In the genomic region with DNA sequence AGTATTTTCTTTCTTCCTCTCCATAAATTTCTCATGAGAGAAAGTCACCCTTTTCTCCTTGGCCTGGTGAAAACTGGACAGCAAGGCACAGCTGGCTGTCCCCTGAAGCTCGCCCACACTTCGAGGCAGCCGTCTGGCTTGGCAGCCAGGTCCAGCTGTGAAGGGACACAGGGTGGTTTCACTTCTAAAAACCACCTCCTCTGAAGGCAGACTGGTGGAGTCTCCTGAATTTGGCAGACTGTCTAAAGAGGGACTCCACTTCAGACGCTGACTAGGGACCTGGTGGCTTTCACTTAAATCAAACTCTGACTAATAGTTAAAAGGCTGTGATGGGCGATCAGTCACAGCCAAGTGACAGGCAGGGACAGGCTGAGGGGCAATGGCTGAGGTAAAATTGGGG, we compare ENCODE assay signal across 14 mouse cellular contexts.
"Had no signal": no experiment of that assay in that cellular context is flagged by ENCODE, and none has a peak within 500 bp of the region (broad histone marks: within the 10 kb centered on the region; RNA-seq: fewer than 3 reads in every experiment).

No protein-coding gene starts in this region.

- H3K4me3 ChIP-seq: intestine, embryonic 15.5 days; liver, embryonic 15.5 days; midbrain, embryonic 13.5 days; neural tube, embryonic 15.5 days had no signal

- H3K4me2 ChIP-seq: intestine, embryonic 15.5 days; liver, embryonic 11.5 days; liver, embryonic 15.5 days; midbrain, embryonic 13.5 days; neural tube, embryonic 15.5 days had no signal

- H3K4me1 ChIP-seq: liver, embryonic 15.5 days had no signal

- H3K9ac ChIP-seq: intestine, embryonic 15.5 days; liver, embryonic 15.5 days; midbrain, embryonic 13.5 days; neural tube, embryonic 15.5 days had no signal

- H3K36me3 ChIP-seq: intestine, embryonic 15.5 days; liver, embryonic 15.5 days; midbrain, embryonic 13.5 days; neural tube, embryonic 15.5 days had no signal

- H3K27me3 ChIP-seq: intestine, embryonic 15.5 days; liver, embryonic 15.5 days; midbrain, embryonic 13.5 days; neural tube, embryonic 15.5 days had no signal

- H3K27ac ChIP-seq: intestine, embryonic 15.5 days; liver, embryonic 15.5 days; midbrain, embryonic 13.5 days; neural tube, embryonic 15.5 days; stomach, postnatal 0 days had no signal

- DNase-seq: kidney, adult 8-10 months; kidney, postnatal 25 days; layer of hippocampus, adult 9-11 months; layer of hippocampus, postnatal 36 days; lung, postnatal 36 days; right cerebral cortex, adult 18-20 months; right cerebral cortex, postnatal 25 days; thymus, postnatal 14 days had no signal

- H3K9me3 ChIP-seq: intestine, embryonic 15.5 days; liver, embryonic 15.5 days; midbrain, embryonic 13.5 days; neural tube, embryonic 15.5 days had no signal

- ATAC-seq: intestine, embryonic 15.5 days; midbrain, embryonic 13.5 days had no signal
